Mouse (Mus musculus) right cerebral cortex, adult 18-20 months (tissue): ENCODE measurements at regions not wholly inside any gene's neighbourhood (a gene's known extent, or its start where the extent isn't known, plus 50 kb on each side); places are given as distances from the start of the nearest gene placed in this dataset.
A peak's percentile ranks its signal among the peaks of the same experiment; 100 is the strongest.

Source experiments
- DNase-seq: peaks from one replicate; pipeline ENCODE4 v3.0.0; 2022; ENCODE audit warnings: mixed read lengths

DNA sequence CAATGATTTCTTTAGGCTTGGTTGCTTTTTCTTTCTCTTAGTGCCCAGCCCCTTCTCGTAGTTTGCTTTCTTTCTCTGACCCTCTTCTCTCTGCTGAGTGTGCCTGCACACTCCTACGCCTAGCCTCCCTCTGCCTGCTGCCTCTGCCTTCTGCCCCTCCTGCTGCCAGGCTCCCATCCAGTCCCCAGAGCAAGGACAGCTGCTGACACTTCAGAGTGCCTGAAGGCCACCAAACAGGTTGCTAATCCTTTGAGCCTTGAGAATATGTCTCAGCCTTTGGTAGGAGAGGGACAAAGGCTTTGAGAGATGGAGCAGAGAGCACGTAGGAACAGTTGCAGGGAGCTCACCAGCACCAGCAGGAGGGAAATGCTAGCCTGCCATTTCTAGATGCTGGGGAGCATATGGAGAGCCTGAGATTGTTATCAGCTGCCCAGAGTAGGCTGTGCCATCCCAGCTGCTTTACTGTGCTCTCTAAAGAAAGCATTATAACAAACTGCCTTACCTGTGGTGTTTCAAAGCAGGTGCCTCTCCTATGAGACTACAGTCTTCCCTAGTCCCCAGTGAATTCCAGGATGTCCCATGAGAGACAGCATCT, 103.0 kb upstream of the Arrdc4 start:
- DNase-seq = peak; percentile 67

DNA sequence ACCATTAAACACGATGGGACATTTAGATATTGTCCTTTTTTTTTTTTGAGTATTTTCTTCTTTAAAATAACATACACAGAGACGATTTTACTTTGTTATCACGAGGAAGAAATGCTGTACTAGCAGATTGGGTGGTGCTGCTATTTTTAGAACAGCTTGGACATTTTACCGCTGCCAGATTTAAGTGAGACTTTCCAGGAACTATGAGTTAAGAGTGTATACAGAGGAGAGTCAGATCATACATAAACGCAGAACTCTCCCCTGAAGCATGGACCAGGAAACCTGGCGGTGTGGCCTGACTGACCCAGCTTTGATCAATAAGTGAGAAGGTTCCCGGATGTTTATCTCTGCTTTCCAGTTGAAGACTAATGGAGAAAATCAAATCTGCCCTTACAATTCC, 95.6 kb upstream of the Arrdc4 start:
- no peak for DNase-seq

DNA sequence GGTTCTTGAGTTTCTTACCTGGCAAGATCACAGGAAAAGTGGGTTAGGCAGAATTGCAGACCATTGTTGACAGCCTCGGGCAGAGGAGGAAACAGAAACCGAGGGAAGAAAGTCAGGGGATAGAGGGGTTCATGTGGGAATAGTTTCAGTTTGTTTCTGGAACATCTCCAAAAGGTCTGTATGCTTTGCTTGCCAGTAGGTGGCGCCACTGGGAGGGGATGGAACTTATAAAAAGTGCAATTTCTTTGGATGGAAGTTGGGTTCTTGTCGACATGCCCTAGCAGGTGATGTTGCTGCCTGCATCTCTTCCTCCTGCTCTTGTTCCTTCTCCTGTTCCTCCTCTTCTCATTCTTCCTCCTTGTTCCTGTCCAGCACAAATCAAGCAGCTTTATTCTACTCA, 94.3 kb upstream of the Arrdc4 start:
- DNase-seq = no peak

DNA sequence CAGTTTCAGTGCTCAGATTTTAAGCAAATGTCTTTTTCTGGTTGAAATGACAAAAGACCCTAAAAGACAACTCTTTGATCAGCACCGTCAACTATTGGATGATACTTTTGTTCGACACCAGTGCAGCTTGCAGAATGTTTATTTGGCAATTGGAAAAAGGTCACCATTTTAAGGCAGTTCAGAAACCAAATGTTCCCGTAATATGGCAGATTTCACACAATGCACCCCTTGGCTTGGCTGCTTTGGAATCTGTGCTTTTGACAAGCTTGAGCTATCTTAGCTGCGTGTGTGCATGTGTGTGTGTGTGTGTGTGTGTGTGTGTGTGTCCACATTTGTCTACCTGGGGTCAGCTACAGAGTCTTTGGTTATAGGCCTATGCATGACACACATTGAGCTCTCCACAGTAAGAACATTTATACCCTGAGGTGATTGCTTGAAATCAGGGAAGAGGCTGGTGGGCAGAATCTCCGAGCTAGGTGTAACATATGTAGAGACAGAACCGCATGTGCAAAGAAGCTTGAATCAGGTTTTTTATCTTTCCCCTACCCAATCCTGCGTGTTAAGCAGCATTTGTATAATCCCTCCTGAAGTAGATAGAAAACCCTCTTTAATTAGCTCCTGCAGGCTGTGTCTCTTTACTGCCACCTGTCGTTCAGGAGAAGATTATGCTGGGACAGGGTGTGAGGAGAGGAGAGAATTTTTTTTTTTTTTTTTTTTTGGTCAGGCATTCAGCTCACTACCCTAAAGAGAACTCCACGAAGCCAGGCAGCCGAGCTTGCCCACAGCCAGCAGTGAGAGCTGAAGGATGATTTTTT, 85.1 kb upstream of the Arrdc4 start:
- DNase-seq = no peak

DNA sequence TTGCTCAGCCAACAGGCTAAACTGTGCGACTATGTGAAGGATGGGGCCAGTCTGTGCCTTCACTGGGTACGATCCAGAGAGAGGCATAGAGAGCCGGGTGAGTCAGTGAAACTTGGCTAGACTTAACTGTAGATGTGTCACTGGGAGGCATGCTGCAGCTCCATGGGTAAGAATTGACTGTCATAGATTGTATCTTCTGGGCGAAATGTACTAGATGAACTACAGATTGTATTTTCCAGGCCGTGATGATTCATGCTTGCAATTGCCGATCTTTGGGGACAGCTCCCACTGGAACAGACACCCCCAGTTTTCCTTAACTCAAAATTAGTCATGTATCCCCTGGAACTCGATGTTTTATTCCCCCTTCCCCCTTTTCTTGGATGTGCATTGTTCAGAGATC, 84.5 kb upstream of the Arrdc4 start:
- DNase-seq = peak; percentile 77

DNA sequence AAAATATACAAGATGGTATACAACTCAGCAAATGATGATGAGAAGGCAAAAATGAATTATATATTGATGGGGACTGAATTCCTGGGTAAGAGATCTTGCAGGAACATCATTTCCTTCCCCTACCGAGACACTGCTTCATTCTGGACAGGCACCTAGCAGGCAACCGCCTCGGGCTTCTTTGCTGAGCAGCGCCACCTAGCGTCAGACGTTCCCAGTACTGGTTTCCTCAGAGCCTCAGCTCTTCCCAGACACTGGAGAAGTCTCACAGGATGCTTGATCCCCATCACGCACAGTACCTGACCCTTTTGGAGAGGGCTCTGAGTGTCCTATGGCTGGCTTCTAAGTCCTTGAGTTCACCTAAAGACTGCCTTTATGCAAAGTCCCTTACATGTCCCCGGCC, 80.8 kb upstream of the Arrdc4 start:
- DNase-seq = peak; percentile 83

DNA sequence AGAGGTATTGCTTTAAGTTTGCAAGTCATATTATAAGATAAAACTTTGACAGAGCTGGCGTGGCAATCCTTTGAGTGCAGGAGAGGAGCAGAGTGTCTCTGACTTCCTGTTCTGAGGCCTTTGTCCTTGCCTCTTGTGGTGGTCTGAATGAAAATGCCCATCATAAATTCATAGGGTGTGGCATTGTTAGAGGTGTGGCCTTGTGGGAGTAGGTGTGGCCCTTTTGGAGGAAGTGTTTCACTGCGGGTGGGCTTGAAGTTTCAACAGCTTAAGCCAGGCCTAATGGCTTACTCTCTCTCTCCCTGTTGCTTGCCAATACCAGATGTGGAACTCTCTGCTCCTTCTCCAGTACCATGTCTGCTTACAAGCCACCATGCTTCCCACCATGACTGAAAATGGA, 75.4 kb upstream of the Arrdc4 start:
- no peak for DNase-seq

DNA sequence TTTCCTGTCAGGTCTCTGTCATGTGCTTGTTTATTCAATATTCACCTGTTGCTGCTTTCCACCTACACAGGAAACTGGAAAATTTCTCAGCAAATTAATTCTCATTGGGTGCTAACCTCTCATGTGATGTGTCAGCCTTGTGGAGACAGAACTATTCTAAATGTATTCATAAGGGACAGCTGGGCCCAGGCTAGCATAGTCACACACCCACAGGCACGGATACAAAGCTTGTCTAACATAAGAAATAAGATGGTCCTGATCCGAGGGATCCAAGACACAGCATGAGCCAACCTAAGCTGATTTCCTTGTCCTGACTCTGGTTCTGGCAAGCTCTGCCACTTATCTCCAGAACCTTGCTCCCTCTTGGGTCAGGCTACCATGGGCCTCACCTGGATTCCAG, 74.6 kb upstream of the Arrdc4 start:
- no peak for DNase-seq

DNA sequence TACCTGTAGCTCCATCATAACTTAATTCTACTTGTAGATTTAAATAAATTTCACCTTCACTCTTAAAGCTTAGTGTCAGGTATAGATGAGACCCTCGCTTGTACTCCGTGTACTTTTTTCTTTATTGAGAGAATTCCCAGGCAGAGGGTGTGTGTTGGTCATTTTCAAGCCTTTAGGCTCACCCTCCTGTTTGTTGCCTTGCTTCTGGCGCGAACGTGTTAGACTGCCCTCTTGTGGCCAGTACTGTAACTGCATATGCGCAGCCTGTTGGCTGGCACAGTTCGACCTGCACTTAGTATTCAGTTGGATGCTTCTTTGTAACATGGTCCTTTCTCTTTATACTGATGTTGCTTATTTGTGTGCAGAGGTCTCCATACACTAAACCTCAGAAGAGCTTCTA, 74.1 kb upstream of the Arrdc4 start:
- peak; percentile 53 for DNase-seq

DNA sequence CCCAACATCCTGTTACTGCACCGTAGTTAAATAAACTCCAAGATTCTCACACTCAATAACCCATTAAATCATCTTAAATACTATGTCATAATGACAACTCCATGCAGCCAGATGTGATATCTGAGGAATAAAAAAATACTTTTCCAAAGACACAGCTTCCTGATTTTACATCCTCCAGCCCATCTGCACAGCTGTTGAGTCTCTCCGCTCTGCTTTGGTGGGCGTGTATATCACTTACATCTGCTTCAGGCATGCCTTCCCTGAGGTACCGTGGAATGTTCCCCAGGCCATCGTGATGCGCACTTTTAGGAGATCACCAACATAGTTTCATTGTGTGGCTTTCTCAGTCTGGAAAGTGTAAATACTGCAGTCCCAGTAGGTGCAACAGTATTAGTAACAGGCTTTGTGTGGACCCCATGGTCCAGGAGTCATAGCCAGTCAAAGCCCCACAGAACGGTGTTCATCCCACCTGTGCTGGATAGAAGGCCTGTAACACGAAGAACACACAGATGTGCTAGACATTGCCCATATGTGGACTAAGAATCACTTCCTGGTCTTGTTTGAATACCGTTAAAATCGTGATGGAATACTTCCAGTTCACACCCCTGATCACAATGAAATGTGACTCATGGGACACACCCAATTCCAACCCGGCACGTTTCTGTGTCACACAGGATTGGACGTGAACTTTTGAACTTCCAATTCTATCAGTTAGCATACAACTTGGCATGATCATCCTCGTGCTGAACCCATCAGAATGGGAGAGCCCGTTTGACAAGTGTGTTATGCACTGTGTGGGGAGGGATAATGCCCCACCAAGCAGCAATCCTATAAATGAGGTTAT, 66.0 kb upstream of the Arrdc4 start:
- DNase-seq = no peak

DNA sequence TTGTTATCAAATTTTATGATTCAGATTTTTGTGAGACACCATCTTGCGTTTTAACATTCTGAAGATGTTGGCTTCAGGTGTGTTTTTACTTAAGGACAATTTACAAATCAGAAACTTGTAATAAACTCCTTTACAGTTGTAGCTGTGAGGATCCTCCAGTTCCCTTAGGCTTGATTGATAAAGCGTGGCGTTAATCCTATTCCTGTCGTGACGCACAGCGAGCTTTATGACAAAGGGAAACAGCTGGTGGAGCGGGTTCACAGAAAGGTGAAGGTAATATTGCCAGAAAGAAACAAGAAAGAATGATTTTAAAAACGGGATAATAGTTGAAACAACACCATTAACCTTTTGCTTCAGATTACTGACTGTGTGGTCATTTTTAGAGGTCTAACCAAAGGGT, 60.7 kb upstream of the Arrdc4 start:
- DNase-seq = no peak
